Mouse (Mus musculus) heart, embryonic 15.5 days (tissue): ENCODE data around the gene Cuedc1. TPM values are rescaled to one million over a fixed set of nuclear protein-coding genes. Genes with fewer than 3 reads are reported as not detected.
A peak's percentile ranks its signal among the peaks of the same experiment; 100 is the strongest.

Experiments used
- ATAC-seq: fragments of 200-750 bp; cut with Nextera tagmentation; replicated peaks from 2 replicates; pipeline ENCODE4 v1.8.0; 2017; ENCODE audit warnings: low read depth, moderate TSS enrichment; ENCODE audit not compliant: insufficient number of reproducible peaks, insufficient read depth, low FRiP score
- H3K27ac ChIP-seq: fragments of 300-500 bp; sonication (generic); 2 replicates; pipeline ENCODE4 v1.5.1; 2015; ENCODE audit warnings: mild to moderate bottlenecking, inconsistent platforms
- H3K27me3 ChIP-seq: fragments of 300-500 bp; sonication (generic); 2 replicates; pipeline ENCODE4 v1.6.1; 2015; ENCODE audit warnings: inconsistent platforms
- H3K36me3 ChIP-seq: fragments of 300-500 bp; sonication (generic); 2 replicates; pipeline ENCODE4 v1.6.1; 2015; ENCODE audit warnings: mild to moderate bottlenecking, inconsistent platforms
- H3K4me1 ChIP-seq: fragments of 300-500 bp; sonication (generic); replicated peaks from 2 replicates; pipeline ENCODE4 v1.6.1; 2015; ENCODE audit warnings: inconsistent platforms
- H3K4me2 ChIP-seq: fragments of 300-500 bp; sonication (generic); 2 replicates; pipeline ENCODE4 v1.6.1; 2015; ENCODE audit warnings: inconsistent platforms, mild to moderate bottlenecking, moderate library complexity
- H3K4me3 ChIP-seq: fragments of 300-500 bp; sonication (generic); 2 replicates; pipeline ENCODE4 v1.5.1; 2015; ENCODE audit warnings: mild to moderate bottlenecking, inconsistent platforms
- H3K9ac ChIP-seq: fragments of 300-500 bp; sonication (generic); 2 replicates; pipeline ENCODE4 v1.6.1; 2015; ENCODE audit warnings: mild to moderate bottlenecking, inconsistent platforms
- H3K9me3 ChIP-seq: fragments of 300-500 bp; sonication (generic); replicated peaks from 2 replicates; pipeline ENCODE4 v1.6.1; 2016; ENCODE audit warnings: inconsistent platforms
- WGBS: fragments of 180-500 bp; shearing (Covaris S2); methylation state at CpG from one replicate; pipeline ENCODE4 v1.1.7; 2015; ENCODE audit warnings: mixed read lengths; 5-methylcytosine and 5-hydroxymethylcytosine counted together
- polyA plus RNA-seq: library from polyadenylated mRNA; unstranded; fragments of >200 nt; fragmentation: Nextera tagmentation; extraction: Ambion mirVana; gene quantifications from 2 replicates; pipeline ENCODE4 v1.2.1, GENCODE M21; 2015

Cuedc1 gene
- polyA plus RNA-seq, 1 experiment from 2014 or later: 18.4 TPM

DNA sequence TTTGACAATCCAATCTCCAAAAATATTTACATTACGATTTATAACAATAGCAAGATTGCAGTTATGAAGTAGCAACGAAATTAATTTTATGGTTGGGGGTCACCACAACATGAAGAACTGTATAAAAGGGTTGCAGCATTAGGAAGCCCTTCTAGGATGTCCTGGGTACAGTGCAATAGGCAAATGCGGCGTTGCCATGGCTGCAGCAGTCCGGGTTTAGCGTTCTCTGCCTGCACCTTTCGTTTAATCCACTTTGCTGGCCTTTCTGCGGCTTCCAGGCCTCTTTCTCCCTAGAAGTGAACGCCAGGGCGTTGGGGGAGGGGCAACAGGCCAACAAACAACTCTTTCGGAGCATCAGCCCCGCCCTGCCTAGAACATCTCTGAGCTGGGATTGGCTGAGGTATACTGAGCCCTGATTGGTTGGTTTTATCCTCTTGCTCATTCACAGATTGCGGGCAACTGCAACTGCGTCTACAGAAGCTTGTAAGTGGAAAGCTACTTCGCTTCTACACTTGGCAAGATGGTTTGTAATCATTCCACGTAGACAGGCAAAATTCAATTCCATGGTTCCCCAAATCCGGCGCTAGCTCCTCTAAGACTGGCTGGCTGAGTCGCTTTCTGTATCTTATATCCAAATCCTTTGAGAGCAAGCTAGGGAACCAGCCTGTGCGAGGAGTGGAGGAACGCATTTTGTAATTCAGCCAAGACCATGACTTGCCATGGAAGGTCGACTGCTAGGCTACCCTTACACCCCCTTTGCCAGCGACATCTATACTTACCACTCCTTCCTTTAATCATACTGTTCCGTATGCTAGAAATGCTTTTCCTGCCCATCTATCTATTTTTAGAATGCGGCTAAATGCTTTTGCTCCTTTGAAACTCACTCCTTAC lies 10.9 kb upstream of the Cuedc1 start:
- peak; percentile 94 for ATAC-seq
- H3K27me3 ChIP-seq: no peaks in the 10 kb centered on the region
- peak overlapping the region; percentile 72 for H3K27ac ChIP-seq
- peak overlapping the region; percentile 47 for H3K4me3 ChIP-seq
- 4% methylated on average over 25 of the region's 25 CpGs for WGBS
- H3K4me2 ChIP-seq: peak overlapping the region; percentile 78
- peaks cover 19% of the 10 kb centered on the region for H3K36me3 ChIP-seq
- peaks cover 15% of the 10 kb centered on the region for H3K4me1 ChIP-seq
- H3K9ac ChIP-seq: peak overlapping the region; percentile 32
- H3K9me3 ChIP-seq: no peaks in the 10 kb centered on the region

DNA sequence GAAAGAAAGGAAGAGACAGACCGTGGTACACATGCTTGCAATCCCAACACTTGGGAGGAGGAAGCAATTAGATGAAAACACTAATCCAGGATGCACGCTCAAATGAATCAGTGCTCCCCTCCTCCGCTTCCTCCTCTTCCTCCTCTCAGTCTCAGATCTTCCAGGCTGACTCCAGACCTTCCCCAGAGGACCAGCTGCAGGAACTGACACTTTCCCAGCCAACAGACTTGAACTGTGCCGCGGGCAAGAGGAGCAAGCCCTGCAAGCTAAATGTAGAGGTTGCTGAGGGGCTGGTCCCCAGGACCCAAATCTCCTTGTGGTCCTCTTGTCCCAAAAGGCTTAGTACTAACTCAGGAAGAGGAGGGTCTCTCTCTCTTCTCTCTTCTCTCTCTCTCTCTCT lies 8.7 kb upstream of the Cuedc1 start:
- Histone ChIP-seq H3K27me3 (no peaks in the 10 kb centered on the region), H3K9me3 (no peaks in the 10 kb centered on the region), H3K36me3 (peaks cover 5% of the 10 kb centered on the region; the same call in 1 of the 2 replicates), H3K4me2 (no peak overlapping the region), H3K27ac (no peak overlapping the region), H3K4me1 (peaks cover 15% of the 10 kb centered on the region), H3K4me3 (no peak overlapping the region), H3K9ac (no peak overlapping the region)
- no peak for ATAC-seq
- 49% methylated on average over 5 of the region's 5 CpGs for whole genome bisulfite sequencing

DNA sequence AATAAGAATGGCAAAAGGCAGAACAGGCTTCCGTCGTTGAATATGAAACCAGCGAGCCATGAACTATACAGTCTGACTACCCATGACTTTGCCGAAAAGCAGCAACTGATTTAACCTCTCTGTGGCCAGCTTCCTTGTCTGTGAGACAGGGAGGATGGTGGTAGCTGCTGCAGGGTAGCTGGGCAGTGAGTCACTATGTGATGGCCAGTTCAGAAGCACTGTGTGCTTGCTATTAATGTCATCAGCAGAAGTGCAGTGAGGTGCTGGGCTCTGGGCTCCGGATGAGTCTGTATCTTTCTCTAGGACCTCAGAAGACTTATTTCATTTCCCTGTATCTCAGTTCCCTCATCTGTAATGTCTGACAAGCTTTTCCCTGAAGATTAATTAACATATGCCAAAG lies 7.6 kb upstream of the Cuedc1 start:
- H3K4me1 ChIP-seq: peaks cover 15% of the 10 kb centered on the region
- no peak for ATAC-seq
- 71% methylated on average over 5 of the region's 5 CpGs for WGBS
- no peaks in the 10 kb centered on the region for H3K27me3 ChIP-seq
- no peaks in the 10 kb centered on the region for H3K9me3 ChIP-seq
- no peaks in the 10 kb centered on the region for H3K36me3 ChIP-seq
- no peak overlapping the region for H3K4me2 ChIP-seq
- no peak overlapping the region for H3K27ac ChIP-seq
- H3K9ac ChIP-seq: no peak overlapping the region
- no peak overlapping the region for H3K4me3 ChIP-seq

DNA sequence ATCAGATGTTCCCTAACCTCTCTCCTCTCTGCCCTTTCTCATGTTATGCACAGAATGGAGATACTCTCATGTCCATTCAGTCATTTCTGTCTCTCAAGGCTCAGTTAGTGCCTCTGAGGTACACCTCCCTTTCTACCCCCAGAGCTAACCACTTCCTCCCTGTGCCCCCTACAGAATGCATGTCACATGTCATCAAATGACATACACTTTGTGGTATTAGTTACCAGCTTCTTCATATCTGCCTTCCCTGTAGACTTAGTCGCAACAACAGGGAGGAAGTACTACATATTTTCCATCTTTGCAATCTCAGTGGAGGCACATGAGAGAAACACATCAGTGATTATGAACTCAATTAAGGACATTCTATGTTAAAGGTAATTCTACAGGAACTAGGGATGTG lies 5.9 kb upstream of the Cuedc1 start:
- Histone ChIP-seq H3K4me2 (no peak overlapping the region), H3K27me3 (no peaks in the 10 kb centered on the region), H3K4me3 (no peak overlapping the region), H3K9ac (no peak overlapping the region), H3K36me3 (no peaks in the 10 kb centered on the region), H3K4me1 (peaks cover 12% of the 10 kb centered on the region), H3K27ac (no peak overlapping the region), H3K9me3 (no peaks in the 10 kb centered on the region)
- ATAC-seq: no peak
- 43% methylated on average over 1 of the region's 1 CpGs for WGBS

DNA sequence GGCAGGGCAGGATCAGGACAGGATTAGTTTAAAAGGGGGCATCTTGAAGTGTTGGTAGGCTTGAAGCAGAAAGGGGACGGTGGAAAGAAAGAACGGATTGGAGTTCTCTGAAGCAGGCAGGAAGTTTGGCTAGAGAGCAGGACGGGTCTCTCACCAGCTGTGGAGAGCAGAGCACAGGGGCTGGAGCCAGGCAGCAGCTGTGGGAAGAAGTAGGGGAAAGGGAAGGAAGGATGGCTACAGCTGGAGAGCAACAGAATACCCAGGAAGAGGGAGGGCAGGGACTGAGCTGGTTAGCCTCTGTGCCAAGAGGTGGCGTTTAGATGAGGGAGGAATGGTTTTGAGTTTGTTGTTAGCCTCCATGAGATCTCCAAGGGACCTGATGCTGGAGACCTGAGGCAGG lies 685 bp upstream of the Cuedc1 start:
- no peaks in the 10 kb centered on the region for H3K9me3 ChIP-seq
- H3K9ac ChIP-seq: peak overlapping the region; percentile 34; the same call in 1 of the 2 replicates
- 16% methylated on average over 4 of the region's 4 CpGs for WGBS
- no peak overlapping the region for H3K4me3 ChIP-seq
- H3K27me3 ChIP-seq: no peaks in the 10 kb centered on the region
- H3K4me1 ChIP-seq: peaks cover 34% of the 10 kb centered on the region
- H3K4me2 ChIP-seq: 0 out of 2 replicates have a peak overlapping the region, but pooled peaks have one; percentile 6
- no peak for ATAC-seq
- 0 out of 2 replicates have a peak overlapping the region, but pooled peaks have one; percentile 17 for H3K27ac ChIP-seq
- H3K36me3 ChIP-seq: no peaks in the 10 kb centered on the region

DNA sequence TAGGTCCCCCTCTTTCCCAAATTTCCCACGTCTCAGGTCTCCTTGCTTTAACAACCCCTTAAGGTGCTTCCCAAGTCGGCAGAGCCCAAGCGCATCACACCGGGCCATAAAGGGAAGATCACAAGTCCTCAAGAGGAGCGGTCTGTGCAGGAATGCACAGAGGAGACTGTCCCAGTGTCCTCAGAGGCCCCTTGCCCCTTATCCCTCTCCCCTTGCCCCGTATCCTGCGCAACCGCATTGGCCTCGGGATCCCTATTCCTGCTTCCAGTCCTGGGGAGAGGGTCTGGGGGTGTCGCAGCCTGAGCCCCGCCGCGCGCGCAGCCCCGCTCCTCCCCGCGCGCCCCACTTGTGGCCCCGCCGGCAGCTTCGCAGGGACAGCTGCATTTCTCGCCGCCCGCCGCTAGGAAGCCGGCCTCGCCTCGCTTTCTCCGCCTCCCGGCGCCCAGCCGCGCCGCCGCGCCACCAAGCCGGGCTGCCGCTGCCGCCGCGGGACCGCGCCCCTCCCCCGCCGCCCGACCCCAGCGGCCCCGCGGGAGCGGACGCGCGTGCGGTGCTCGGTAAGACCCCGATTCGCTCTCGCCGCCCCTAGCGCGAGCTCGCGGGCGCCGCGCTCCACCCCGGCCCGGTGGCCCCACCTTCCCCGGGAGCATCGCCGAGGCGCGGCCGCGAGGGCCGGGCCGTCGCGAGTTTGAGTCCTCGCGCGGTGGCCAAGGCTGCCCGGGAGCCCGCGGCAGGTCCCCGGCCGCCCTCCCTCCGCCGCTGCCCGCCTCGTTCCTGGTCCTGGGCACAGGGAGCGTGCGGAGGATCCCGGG lies 1.1 kb downstream of the Cuedc1 start:
- H3K4me1 ChIP-seq: peaks cover 39% of the 10 kb centered on the region
- WGBS: under 1% methylated on average over 90 of the region's 95 CpGs
- peak overlapping the region; percentile 94 for H3K27ac ChIP-seq
- H3K4me2 ChIP-seq: peak overlapping the region; percentile 96
- peak overlapping the region; percentile 88 for H3K4me3 ChIP-seq
- no peaks in the 10 kb centered on the region for H3K36me3 ChIP-seq
- no peaks in the 10 kb centered on the region for H3K9me3 ChIP-seq
- peak overlapping the region; percentile 94 for H3K9ac ChIP-seq
- ATAC-seq: peak; percentile 53
- H3K27me3 ChIP-seq: no peaks in the 10 kb centered on the region

DNA sequence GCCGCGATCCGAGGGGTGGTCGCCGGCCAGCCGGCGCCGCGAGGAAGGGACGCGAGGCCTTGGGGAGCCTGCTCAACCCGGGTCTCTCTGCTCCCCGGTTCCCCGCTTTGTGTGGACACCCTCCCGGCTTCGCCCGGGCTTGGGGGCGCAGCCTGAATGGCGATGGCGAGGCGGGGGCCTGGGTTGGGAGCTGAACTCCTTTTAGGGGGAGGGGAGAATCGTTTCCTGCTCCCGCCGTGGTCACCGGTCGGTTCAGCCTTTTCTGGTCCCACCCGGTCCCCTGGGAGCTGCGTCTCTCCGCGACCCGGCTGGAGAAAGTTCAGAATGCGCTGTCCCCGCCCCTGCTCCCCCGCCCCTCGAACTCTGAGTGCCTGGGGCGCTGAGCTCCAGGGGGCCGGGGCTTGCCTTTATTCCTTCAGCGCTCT lies 1.8 kb downstream of the Cuedc1 start:
- peak overlapping the region; percentile 94 for H3K9ac ChIP-seq
- peak overlapping the region; percentile 88 for H3K4me3 ChIP-seq
- H3K27me3 ChIP-seq: no peaks in the 10 kb centered on the region
- peak overlapping the region; percentile 96 for H3K4me2 ChIP-seq
- under 1% methylated on average over 38 of the region's 38 CpGs for WGBS
- H3K27ac ChIP-seq: peak overlapping the region; percentile 94
- H3K36me3 ChIP-seq: no peaks in the 10 kb centered on the region
- peaks cover 39% of the 10 kb centered on the region for H3K4me1 ChIP-seq
- no peaks in the 10 kb centered on the region for H3K9me3 ChIP-seq
- ATAC-seq: peak; percentile 63

DNA sequence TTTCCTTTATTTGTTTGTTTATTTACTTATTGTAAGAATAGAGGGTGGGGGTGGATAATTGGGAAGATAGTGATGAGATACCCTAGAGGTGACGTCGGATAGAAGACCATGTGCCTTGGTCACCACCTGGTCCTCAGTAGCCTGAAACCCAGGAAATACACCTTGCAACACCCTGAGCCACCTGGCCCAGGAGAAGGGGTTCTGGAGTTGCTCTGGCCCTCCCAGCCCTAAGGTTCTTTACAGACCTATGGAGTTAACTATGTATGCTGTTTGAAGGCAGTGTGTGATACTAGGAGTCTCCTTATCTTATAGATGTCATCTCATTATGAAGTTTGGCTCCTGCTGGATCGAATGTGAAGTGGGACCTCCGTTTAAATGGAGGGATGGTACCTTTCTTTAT lies 2.3 kb downstream of the Cuedc1 start:
- no peaks in the 10 kb centered on the region for H3K36me3 ChIP-seq
- peak overlapping the region; percentile 88 for H3K4me3 ChIP-seq
- no peaks in the 10 kb centered on the region for H3K9me3 ChIP-seq
- 43% methylated on average over 4 of the region's 4 CpGs for WGBS
- peaks cover 39% of the 10 kb centered on the region for H3K4me1 ChIP-seq
- 0 out of 2 replicates have a peak overlapping the region, but pooled peaks have one; percentile 94 for H3K27ac ChIP-seq
- H3K4me2 ChIP-seq: peak overlapping the region; percentile 96
- H3K9ac ChIP-seq: peak overlapping the region; percentile 94; the same call in 1 of the 2 replicates
- H3K27me3 ChIP-seq: no peaks in the 10 kb centered on the region
- ATAC-seq: no peak

DNA sequence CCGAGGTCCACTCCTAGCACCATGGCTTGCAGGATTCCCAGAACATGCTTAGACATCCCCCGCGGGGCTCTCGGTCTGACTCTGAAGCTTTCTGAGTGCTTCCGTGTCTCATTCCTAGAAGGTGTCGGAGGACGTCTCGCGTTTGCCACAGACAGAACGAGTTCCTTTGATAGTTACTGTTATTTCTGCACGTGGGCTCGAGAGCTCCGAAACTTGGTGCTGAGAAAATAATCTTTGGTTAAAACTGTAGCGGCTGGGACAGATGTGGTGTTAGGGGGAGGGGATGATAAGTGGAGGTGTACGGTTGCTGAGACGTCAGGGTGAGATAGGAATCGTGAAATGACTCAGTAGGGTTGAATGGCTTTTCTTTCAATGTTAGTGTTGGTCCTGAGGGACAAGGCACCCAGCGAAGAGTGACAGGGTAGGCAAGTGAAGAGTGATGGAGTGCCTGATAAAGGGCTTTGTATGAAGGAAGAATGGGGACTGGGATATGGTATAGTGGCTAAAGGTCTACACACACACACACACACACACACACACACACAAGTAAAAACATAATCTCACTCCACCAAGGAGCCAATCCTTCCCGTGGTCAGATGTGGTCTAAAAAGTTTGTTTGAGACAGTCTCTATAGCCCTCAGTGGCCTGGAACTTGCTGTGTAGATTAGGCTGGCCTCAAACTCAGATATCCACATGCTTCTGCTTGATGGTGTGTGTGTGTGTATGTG lies 5.5 kb downstream of the Cuedc1 start:
- Histone ChIP-seq H3K27ac (no peak overlapping the region), H3K4me2 (no peak overlapping the region), H3K4me3 (no peak overlapping the region), H3K9me3 (no peaks in the 10 kb centered on the region), H3K36me3 (no peaks in the 10 kb centered on the region), H3K27me3 (no peaks in the 10 kb centered on the region), H3K4me1 (peaks cover 35% of the 10 kb centered on the region), H3K9ac (no peak overlapping the region)
- 46% methylated on average over 19 of the region's 19 CpGs for WGBS
- no peak for ATAC-seq

DNA sequence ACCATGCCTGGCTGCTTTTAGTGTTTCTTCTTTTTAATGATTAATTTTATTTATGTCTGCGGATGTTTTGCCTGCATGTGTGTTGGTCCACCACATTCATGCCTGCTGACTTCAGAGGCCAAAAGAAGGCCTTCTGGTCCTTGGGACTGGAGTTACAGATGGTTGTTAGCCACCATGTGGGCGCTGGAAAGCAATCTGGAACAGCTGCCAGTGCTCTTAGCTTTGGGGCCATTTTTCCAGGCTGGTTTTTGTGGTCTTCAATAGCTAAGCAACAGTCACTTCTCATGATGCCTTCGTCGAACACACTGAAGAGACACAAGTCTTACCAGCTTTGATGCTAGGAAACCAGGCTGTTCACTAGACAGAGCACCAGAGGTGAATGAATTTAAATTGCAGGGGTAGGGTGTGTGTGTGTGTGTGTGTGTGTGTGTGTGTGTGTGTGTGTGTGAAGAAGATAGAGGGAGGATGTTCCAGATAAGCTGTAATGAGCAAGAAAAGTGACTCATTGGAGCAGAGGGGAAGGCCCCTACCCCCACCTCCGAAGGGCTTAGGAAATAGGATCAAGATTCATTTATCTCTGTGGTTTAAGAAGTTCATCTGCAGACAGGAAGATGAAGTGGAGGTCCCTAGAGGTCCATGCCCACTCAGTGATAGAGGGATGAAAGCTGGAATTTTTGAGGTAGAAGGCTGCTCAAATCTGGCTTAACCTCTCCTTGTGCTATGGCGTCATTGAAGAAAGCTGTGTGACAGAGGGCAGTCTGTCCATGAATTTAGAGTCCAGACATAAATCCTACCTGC lies 7.8 kb downstream of the Cuedc1 start:
- Histone ChIP-seq H3K4me3 (no peak overlapping the region), H3K4me2 (no peak overlapping the region), H3K9me3 (no peaks in the 10 kb centered on the region), H3K27ac (no peak overlapping the region), H3K4me1 (peaks cover 29% of the 10 kb centered on the region), H3K36me3 (no peaks in the 10 kb centered on the region), H3K27me3 (no peaks in the 10 kb centered on the region), H3K9ac (no peak overlapping the region)
- 72% methylated on average over 6 of the region's 6 CpGs for WGBS
- no peak for ATAC-seq
